Mouse (Mus musculus) liver, embryonic 12.5 days (tissue): ENCODE results near the gene Ppp1r21. TPM values are rescaled to one million over a fixed set of nuclear protein-coding genes. Genes with fewer than 3 reads are reported as not detected.

Experiments used
- ATAC-seq: fragments of 200-750 bp; cut with Nextera tagmentation; 2 replicates; pipeline ENCODE4 v1.8.0; 2017; ENCODE audit warnings: moderate number of reproducible peaks, mild to moderate bottlenecking, moderate library complexity
- H3K27ac ChIP-seq: fragments of 300-500 bp; sonication (generic); 2 replicates; pipeline ENCODE4 v1.5.1; 2016; ENCODE audit warnings: mild to moderate bottlenecking
- H3K27me3 ChIP-seq: fragments of 300-500 bp; sonication (generic); replicated peaks from 2 replicates; pipeline ENCODE4 v1.6.1; 2016; ENCODE audit warnings: mild to moderate bottlenecking, moderate library complexity
- H3K36me3 ChIP-seq: fragments of 300-500 bp; sonication (generic); 2 replicates; pipeline ENCODE4 v1.6.1; 2016; ENCODE audit warnings: mild to moderate bottlenecking, moderate library complexity
- H3K4me1 ChIP-seq: fragments of 300-500 bp; sonication (generic); 2 replicates; pipeline ENCODE4 v1.6.1; 2016
- H3K4me2 ChIP-seq: fragments of 300-500 bp; sonication (generic); 2 replicates; pipeline ENCODE4 v1.6.1; 2016; ENCODE audit warnings: mild to moderate bottlenecking, moderate library complexity
- H3K4me3 ChIP-seq: fragments of 300-500 bp; sonication (generic); 2 replicates; pipeline ENCODE4 v1.5.1; 2016; ENCODE audit warnings: mild to moderate bottlenecking, moderate library complexity
- H3K9ac ChIP-seq: fragments of 300-500 bp; sonication (generic); 2 replicates; pipeline ENCODE4 v1.6.1; 2016; ENCODE audit warnings: mild to moderate bottlenecking, moderate library complexity
- H3K9me3 ChIP-seq: fragments of 300-500 bp; sonication (generic); replicated peaks from 2 replicates; pipeline ENCODE4 v1.6.1; 2016; ENCODE audit warnings: mild to moderate bottlenecking, moderate library complexity
- WGBS: fragments of 180-500 bp; shearing (Covaris S2); methylation state at CpG from one replicate; pipeline ENCODE4 v1.1.7; 2016; ENCODE audit not compliant: insufficient replicate concordance; 5-methylcytosine and 5-hydroxymethylcytosine counted together
- polyA plus RNA-seq: library from polyadenylated mRNA; unstranded; fragments of >200 nt; fragmentation: Nextera tagmentation; extraction: Ambion mirVana; gene quantifications from 2 replicates; pipeline ENCODE4 v1.2.1, GENCODE M21; 2016

Ppp1r21 gene
- polyA plus RNA-seq, 1 experiment from 2014 or later: 8.8 TPM

- WGBS: 56% methylated on average over 8 of the region's 8 CpGs
- Histone ChIP-seq H3K36me3 (no peaks in the 10 kb centered on the region), H3K9ac (no peak overlapping the region), H3K4me1 (peaks cover 14% of the 10 kb centered on the region), H3K4me3 (no peak overlapping the region), H3K27ac (no peak overlapping the region), H3K27me3 (no peaks in the 10 kb centered on the region; the same call in 1 of the 2 replicates), H3K4me2 (no peak overlapping the region), H3K9me3 (no peaks in the 10 kb centered on the region)
- no peak for ATAC-seq
Measured at GRCm38 (mm10) chr17:88600492-88601026, 70.6 kb downstream of the Ppp1r21 start.

- Histone ChIP-seq H3K36me3 (no peaks in the 10 kb centered on the region), H3K4me3 (no peak overlapping the region), H3K9ac (no peak overlapping the region), H3K9me3 (no peaks in the 10 kb centered on the region), H3K4me1 (no peaks in the 10 kb centered on the region), H3K4me2 (no peak overlapping the region), H3K27ac (no peak overlapping the region), H3K27me3 (no peaks in the 10 kb centered on the region)
- WGBS: 79% methylated on average over 11 of the region's 11 CpGs
- no peak for ATAC-seq
Measured at GRCm38 (mm10) chr17:88603943-88604342, 74.0 kb downstream of the Ppp1r21 start.

- no peak overlapping the region for H3K4me2 ChIP-seq
- no peaks in the 10 kb centered on the region for H3K4me1 ChIP-seq
- H3K4me3 ChIP-seq: no peak overlapping the region
- H3K27me3 ChIP-seq: no peaks in the 10 kb centered on the region
- WGBS: 79% methylated on average over 2 of the region's 2 CpGs
- H3K9ac ChIP-seq: no peak overlapping the region
- no peaks in the 10 kb centered on the region for H3K9me3 ChIP-seq
- H3K27ac ChIP-seq: no peak overlapping the region
- ATAC-seq: no peak
- no peaks in the 10 kb centered on the region for H3K36me3 ChIP-seq
Measured at GRCm38 (mm10) chr17:88606056-88606455, 76.1 kb downstream of the Ppp1r21 start.

GRCm38 (mm10) chr17:88609361-88609760 lies 79.4 kb downstream of the Ppp1r21 start:
- ATAC-seq: no peak
- WGBS: 80% methylated on average over 15 of the region's 15 CpGs
- H3K4me1 ChIP-seq: 0 out of 2 replicates have a peak, but pooled peaks cover 9% of the 10 kb centered on the region

GRCm38 (mm10) chr17:88611057-88611456 lies 81.1 kb downstream of the Ppp1r21 start:
- Histone ChIP-seq H3K9me3 (no peaks in the 10 kb centered on the region), H3K4me3 (no peak overlapping the region), H3K27me3 (no peaks in the 10 kb centered on the region), H3K4me2 (no peak overlapping the region), H3K27ac (no peak overlapping the region), H3K9ac (no peak overlapping the region), H3K4me1 (0 out of 2 replicates have a peak, but pooled peaks cover 13% of the 10 kb centered on the region), H3K36me3 (no peaks in the 10 kb centered on the region)
- 75% methylated on average over 2 of the region's 2 CpGs for WGBS
- no peak for ATAC-seq

More at GRCm38 (mm10) chr17:88609361-88609760, 79.4 kb downstream of the Ppp1r21 start:
- Histone ChIP-seq H3K36me3 (no peaks in the 10 kb centered on the region), H3K4me2 (no peak overlapping the region), H3K27me3 (no peaks in the 10 kb centered on the region), H3K9ac (no peak overlapping the region), H3K4me3 (no peak overlapping the region), H3K27ac (no peak overlapping the region), H3K9me3 (no peaks in the 10 kb centered on the region)

GRCm38 (mm10) chr17:88613172-88613571 lies 83.3 kb downstream of the Ppp1r21 start:
- Histone ChIP-seq H3K9me3 (no peaks in the 10 kb centered on the region), H3K36me3 (no peaks in the 10 kb centered on the region), H3K4me3 (no peak overlapping the region), H3K4me1 (0 out of 2 replicates have a peak, but pooled peaks cover 13% of the 10 kb centered on the region), H3K27ac (no peak overlapping the region), H3K4me2 (no peak overlapping the region), H3K9ac (no peak overlapping the region), H3K27me3 (no peaks in the 10 kb centered on the region)
- ATAC-seq: no peak
- WGBS: 42% methylated on average over 6 of the region's 6 CpGs

GRCm38 (mm10) chr17:88613721-88614120 lies 83.8 kb downstream of the Ppp1r21 start:
- no peak overlapping the region for H3K4me3 ChIP-seq
- H3K9me3 ChIP-seq: no peaks in the 10 kb centered on the region
- no peak overlapping the region for H3K4me2 ChIP-seq
- no peak overlapping the region for H3K9ac ChIP-seq
- 0 out of 2 replicates have a peak, but pooled peaks have one; percentile 15 for ATAC-seq
- 74% methylated on average over 3 of the region's 3 CpGs for WGBS
- no peaks in the 10 kb centered on the region for H3K36me3 ChIP-seq
- no peaks in the 10 kb centered on the region for H3K27me3 ChIP-seq
- H3K27ac ChIP-seq: no peak overlapping the region
- H3K4me1 ChIP-seq: 0 out of 2 replicates have a peak, but pooled peaks cover 13% of the 10 kb centered on the region

- no peaks in the 10 kb centered on the region for H3K36me3 ChIP-seq
- H3K4me2 ChIP-seq: no peak overlapping the region
- H3K9ac ChIP-seq: no peak overlapping the region
- no peak overlapping the region for H3K4me3 ChIP-seq
- ATAC-seq: no peak
- H3K4me1 ChIP-seq: 0 out of 2 replicates have a peak, but pooled peaks cover 13% of the 10 kb centered on the region
- WGBS: 41% methylated on average over 3 of the region's 3 CpGs
- no peaks in the 10 kb centered on the region for H3K9me3 ChIP-seq
- no peaks in the 10 kb centered on the region for H3K27me3 ChIP-seq
- no peak overlapping the region for H3K27ac ChIP-seq
Measured at GRCm38 (mm10) chr17:88614234-88614633, 84.3 kb downstream of the Ppp1r21 start.

- Histone ChIP-seq H3K27ac (no peak overlapping the region), H3K4me2 (no peak overlapping the region), H3K4me1 (0 out of 2 replicates have a peak, but pooled peaks cover 13% of the 10 kb centered on the region), H3K9ac (no peak overlapping the region), H3K4me3 (no peak overlapping the region), H3K27me3 (no peaks in the 10 kb centered on the region), H3K9me3 (no peaks in the 10 kb centered on the region), H3K36me3 (no peaks in the 10 kb centered on the region)
- WGBS: 83% methylated on average over 1 of the region's 1 CpGs
- ATAC-seq: no peak
Measured at GRCm38 (mm10) chr17:88614733-88615132, 84.8 kb downstream of the Ppp1r21 start.

- no peak overlapping the region for H3K27ac ChIP-seq
- H3K4me1 ChIP-seq: 0 out of 2 replicates have a peak, but pooled peaks cover 13% of the 10 kb centered on the region
- H3K9me3 ChIP-seq: no peaks in the 10 kb centered on the region
- no peaks in the 10 kb centered on the region for H3K36me3 ChIP-seq
- no peak overlapping the region for H3K9ac ChIP-seq
- ATAC-seq: no peak
- no peaks in the 10 kb centered on the region for H3K27me3 ChIP-seq
- 73% methylated on average over 1 of the region's 1 CpGs for WGBS
- H3K4me3 ChIP-seq: no peak overlapping the region
- no peak overlapping the region for H3K4me2 ChIP-seq
Measured at GRCm38 (mm10) chr17:88615492-88616155, 85.7 kb downstream of the Ppp1r21 start.

GRCm38 (mm10) chr17:88620935-88621334 lies 91.0 kb downstream of the Ppp1r21 start:
- WGBS: 53% methylated on average over 4 of the region's 4 CpGs
- Histone ChIP-seq H3K9me3 (no peaks in the 10 kb centered on the region), H3K4me2 (no peak overlapping the region), H3K9ac (no peak overlapping the region), H3K36me3 (no peaks in the 10 kb centered on the region), H3K4me1 (peaks cover 8% of the 10 kb centered on the region; the same call in 1 of the 2 replicates), H3K27me3 (no peaks in the 10 kb centered on the region), H3K4me3 (no peak overlapping the region), H3K27ac (no peak overlapping the region)
- no peak for ATAC-seq

GRCm38 (mm10) chr17:88621374-88621773 lies 91.5 kb downstream of the Ppp1r21 start:
- no peaks in the 10 kb centered on the region for H3K36me3 ChIP-seq
- ATAC-seq: no peak
- H3K27me3 ChIP-seq: no peaks in the 10 kb centered on the region
- H3K9ac ChIP-seq: no peak overlapping the region
- H3K9me3 ChIP-seq: no peaks in the 10 kb centered on the region
- H3K27ac ChIP-seq: no peak overlapping the region
- H3K4me3 ChIP-seq: no peak overlapping the region
- no peak overlapping the region for H3K4me2 ChIP-seq
- 59% methylated on average over 3 of the region's 3 CpGs for WGBS
- H3K4me1 ChIP-seq: peaks cover 8% of the 10 kb centered on the region; the same call in 1 of the 2 replicates
